Mouse (Mus musculus): ENCODE measurements at regions not wholly inside any gene's neighbourhood (a gene's known extent, or its start where the extent isn't known, plus 50 kb on each side); places are given as distances from the start of the nearest gene placed in this dataset.

GRCm38 (mm10) chr15:11699929-11700328 is 207.2 kb downstream of the Npr3 start:
- no peaks in the 10 kb centered on the region for H3K9me3 ChIP-seq
- H3K27ac ChIP-seq: no peak overlapping the region
- H3K4me2 ChIP-seq: no peak overlapping the region
- no peak overlapping the region for H3K4me3 ChIP-seq
- H3K36me3 ChIP-seq: no peaks in the 10 kb centered on the region
- H3K4me1 ChIP-seq: no peaks in the 10 kb centered on the region
- 85% methylated on average over 3 of the region's 3 CpGs for WGBS
- no peaks in the 10 kb centered on the region for H3K27me3 ChIP-seq
- H3K9ac ChIP-seq: no peak overlapping the region
- ATAC-seq (ENCODE audit: borderline replicate concordance, extremely low read depth, low FRiP score, low TSS enrichment): no peak

DNA sequence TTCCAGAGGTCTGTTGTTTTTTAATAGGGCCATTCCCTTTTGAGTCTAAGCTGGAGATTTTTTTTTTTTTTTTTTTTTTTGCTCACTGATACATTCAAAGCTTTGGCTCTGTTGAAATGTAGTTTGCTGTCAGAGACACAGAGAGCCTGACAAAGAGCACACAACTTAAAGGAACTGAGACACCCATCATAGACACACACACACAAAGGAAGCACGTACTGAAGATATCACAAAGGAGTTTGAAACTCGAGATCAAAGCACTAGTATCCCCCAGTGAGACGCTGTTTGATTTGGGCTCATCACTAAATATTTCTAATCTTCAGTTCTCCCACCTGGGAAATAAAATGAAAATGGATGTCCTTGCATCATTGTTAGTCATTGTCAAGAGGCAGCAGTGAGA is 210.0 kb downstream of the Npr3 start:
- Histone ChIP-seq H3K27me3 (no peaks in the 10 kb centered on the region), H3K4me2 (no peak overlapping the region), H3K4me3 (no peak overlapping the region), H3K4me1 (no peaks in the 10 kb centered on the region), H3K36me3 (no peaks in the 10 kb centered on the region), H3K27ac (no peak overlapping the region), H3K9me3 (no peaks in the 10 kb centered on the region), H3K9ac (no peak overlapping the region)
- no peak for ATAC-seq (ENCODE audit: borderline replicate concordance, extremely low read depth, low FRiP score, low TSS enrichment)
- WGBS: 39% methylated on average over 3 of the region's 3 CpGs

GRCm38 (mm10) chr15:11693772-11694270 is 213.3 kb downstream of the Npr3 start:
- Histone ChIP-seq H3K27me3 (no peaks in the 10 kb centered on the region), H3K9ac (no peak overlapping the region), H3K36me3 (no peaks in the 10 kb centered on the region), H3K4me2 (no peak overlapping the region), H3K4me3 (no peak overlapping the region), H3K27ac (no peak overlapping the region), H3K4me1 (no peaks in the 10 kb centered on the region), H3K9me3 (no peaks in the 10 kb centered on the region)
- 78% methylated on average over 14 of the region's 14 CpGs for WGBS
- no peak for ATAC-seq (ENCODE audit: borderline replicate concordance, extremely low read depth, low FRiP score, low TSS enrichment)

- no peaks in the 10 kb centered on the region for H3K36me3 ChIP-seq
- no peak for ATAC-seq (ENCODE audit: borderline replicate concordance, extremely low read depth, low FRiP score, low TSS enrichment)
- no peak overlapping the region for H3K9ac ChIP-seq
- H3K27ac ChIP-seq: no peak overlapping the region
- 66% methylated on average over 5 of the region's 5 CpGs for WGBS
- H3K4me1 ChIP-seq: no peaks in the 10 kb centered on the region
- H3K9me3 ChIP-seq: no peaks in the 10 kb centered on the region
- no peak overlapping the region for H3K4me3 ChIP-seq
- no peak overlapping the region for H3K4me2 ChIP-seq
- H3K27me3 ChIP-seq: no peaks in the 10 kb centered on the region
Observed at GRCm38 (mm10) chr15:11664839-11665379, 242.2 kb downstream of the Npr3 start.

GRCm38 (mm10) chr15:11655168-11655567 is 251.9 kb downstream of the Npr3 start:
- 80% methylated on average over 3 of the region's 3 CpGs for WGBS
- Histone ChIP-seq H3K27me3 (no peaks in the 10 kb centered on the region), H3K4me1 (no peaks in the 10 kb centered on the region)

DNA sequence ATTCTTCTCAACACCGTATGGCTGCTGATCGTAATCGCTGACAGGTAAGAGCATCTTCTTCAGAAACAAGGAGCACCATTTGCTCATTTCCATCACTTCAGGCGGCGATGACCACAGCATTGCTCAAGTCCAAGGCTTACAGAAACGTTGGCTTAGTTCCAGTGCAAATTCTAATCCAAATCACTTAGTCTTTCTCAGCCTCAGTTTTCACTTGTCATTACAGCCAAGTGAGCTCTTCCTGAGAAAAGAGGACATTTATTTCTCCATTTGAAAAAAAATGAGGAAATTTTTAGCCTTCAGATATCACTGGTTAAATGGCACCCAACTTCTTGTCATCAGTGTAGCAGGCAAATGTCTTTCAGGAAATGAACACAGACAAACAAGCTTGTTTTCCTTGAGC is 246.8 kb upstream of the Tars start:
- Histone ChIP-seq H3K9me3 (no peaks in the 10 kb centered on the region), H3K9ac (no peak overlapping the region), H3K27ac (no peak overlapping the region; the same call in 1 of the 2 replicates), H3K4me1 (0 out of 2 replicates have a peak, but pooled peaks cover 8% of the 10 kb centered on the region), H3K27me3 (no peaks in the 10 kb centered on the region), H3K4me3 (no peak overlapping the region), H3K36me3 (no peaks in the 10 kb centered on the region), H3K4me2 (no peak overlapping the region)
- no peak for ATAC-seq (ENCODE audit: borderline replicate concordance, extremely low read depth, low FRiP score, low TSS enrichment)
- WGBS: 73% methylated on average over 6 of the region's 6 CpGs

More at GRCm38 (mm10) chr15:11655168-11655567, 251.9 kb downstream of the Npr3 start:
- Histone ChIP-seq H3K36me3 (no peaks in the 10 kb centered on the region), H3K4me2 (no peak overlapping the region), H3K9ac (no peak overlapping the region), H3K4me3 (no peak overlapping the region), H3K27ac (no peak overlapping the region), H3K9me3 (no peaks in the 10 kb centered on the region)
- no peak for ATAC-seq (ENCODE audit: borderline replicate concordance, extremely low read depth, low FRiP score, low TSS enrichment)

- H3K36me3 ChIP-seq: no peaks in the 10 kb centered on the region
- peak; percentile 93 for ATAC-seq (ENCODE audit: borderline replicate concordance, extremely low read depth, low FRiP score, low TSS enrichment)
Observed at GRCm38 (mm10) chr15:11644779-11645178, 245.3 kb upstream of the Tars start.

DNA sequence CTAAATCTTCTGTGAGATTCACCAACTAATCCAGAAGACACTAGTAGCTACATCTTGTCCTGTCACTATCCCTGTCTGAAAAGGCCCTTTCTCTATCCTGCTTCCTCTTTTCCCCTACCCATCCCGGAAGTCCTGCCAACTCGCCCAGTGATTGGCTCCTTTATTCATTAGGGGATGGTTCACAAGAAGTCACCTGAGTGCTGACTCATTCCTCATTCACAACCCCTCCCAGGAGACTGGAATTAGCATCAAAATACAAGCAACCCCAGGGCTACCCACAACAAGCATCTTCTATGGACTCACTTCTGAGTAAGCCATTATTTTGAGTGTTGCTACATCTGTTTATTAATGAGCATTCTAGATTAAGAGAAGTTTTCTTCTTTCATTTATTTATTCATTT is 231.2 kb upstream of the Tars start:
- WGBS: 88% methylated on average over 2 of the region's 2 CpGs
- Histone ChIP-seq H3K4me3 (no peak overlapping the region), H3K9me3 (no peaks in the 10 kb centered on the region), H3K4me1 (no peaks in the 10 kb centered on the region), H3K9ac (no peak overlapping the region), H3K4me2 (no peak overlapping the region), H3K36me3 (no peaks in the 10 kb centered on the region), H3K27me3 (no peaks in the 10 kb centered on the region), H3K27ac (no peak overlapping the region)
- ATAC-seq (ENCODE audit: borderline replicate concordance, extremely low read depth, low FRiP score, low TSS enrichment): no peak

More at GRCm38 (mm10) chr15:11644779-11645178, 245.3 kb upstream of the Tars start:
- Histone ChIP-seq H3K27me3 (no peaks in the 10 kb centered on the region), H3K4me3 (no peak overlapping the region), H3K9me3 (no peaks in the 10 kb centered on the region), H3K9ac (no peak overlapping the region), H3K4me1 (0 out of 2 replicates have a peak, but pooled peaks cover 8% of the 10 kb centered on the region), H3K4me2 (no peak overlapping the region), H3K27ac (peak overlapping the region; percentile 59; the same call in 1 of the 2 replicates)
- 33% methylated on average over 7 of the region's 7 CpGs for WGBS

DNA sequence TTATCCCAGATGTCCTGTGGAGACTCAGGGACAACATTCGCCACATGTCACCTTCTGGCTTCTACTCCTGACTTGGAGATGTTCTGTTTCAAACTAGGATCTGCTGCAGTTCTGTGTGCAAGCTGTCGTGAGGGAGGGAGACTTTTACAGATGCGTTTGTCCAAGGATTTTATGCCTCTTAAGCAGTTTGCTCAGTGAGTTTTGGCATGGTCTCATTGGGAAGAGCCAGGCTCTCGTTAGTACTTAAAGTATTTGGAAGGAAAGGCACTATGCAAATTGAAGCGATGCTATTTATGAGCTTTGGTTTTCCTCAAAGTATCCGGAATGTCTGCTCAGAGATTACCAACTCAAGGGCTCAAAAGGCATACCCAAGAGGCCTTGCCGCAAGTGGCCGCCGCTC is 227.0 kb upstream of the Tars start:
- Histone ChIP-seq H3K4me3 (no peak overlapping the region), H3K4me1 (no peaks in the 10 kb centered on the region), H3K27ac (no peak overlapping the region), H3K36me3 (no peaks in the 10 kb centered on the region), H3K4me2 (no peak overlapping the region), H3K9me3 (no peaks in the 10 kb centered on the region), H3K27me3 (no peaks in the 10 kb centered on the region), H3K9ac (no peak overlapping the region)
- no peak for ATAC-seq (ENCODE audit: borderline replicate concordance, extremely low read depth, low FRiP score, low TSS enrichment)
- WGBS: 71% methylated on average over 9 of the region's 9 CpGs

GRCm38 (mm10) chr15:11612416-11612815 is 213.0 kb upstream of the Tars start:
- WGBS: 29% methylated on average over 3 of the region's 3 CpGs
- no peak for ATAC-seq (ENCODE audit: borderline replicate concordance, extremely low read depth, low FRiP score, low TSS enrichment)
- H3K4me2 ChIP-seq: no peak overlapping the region

DNA sequence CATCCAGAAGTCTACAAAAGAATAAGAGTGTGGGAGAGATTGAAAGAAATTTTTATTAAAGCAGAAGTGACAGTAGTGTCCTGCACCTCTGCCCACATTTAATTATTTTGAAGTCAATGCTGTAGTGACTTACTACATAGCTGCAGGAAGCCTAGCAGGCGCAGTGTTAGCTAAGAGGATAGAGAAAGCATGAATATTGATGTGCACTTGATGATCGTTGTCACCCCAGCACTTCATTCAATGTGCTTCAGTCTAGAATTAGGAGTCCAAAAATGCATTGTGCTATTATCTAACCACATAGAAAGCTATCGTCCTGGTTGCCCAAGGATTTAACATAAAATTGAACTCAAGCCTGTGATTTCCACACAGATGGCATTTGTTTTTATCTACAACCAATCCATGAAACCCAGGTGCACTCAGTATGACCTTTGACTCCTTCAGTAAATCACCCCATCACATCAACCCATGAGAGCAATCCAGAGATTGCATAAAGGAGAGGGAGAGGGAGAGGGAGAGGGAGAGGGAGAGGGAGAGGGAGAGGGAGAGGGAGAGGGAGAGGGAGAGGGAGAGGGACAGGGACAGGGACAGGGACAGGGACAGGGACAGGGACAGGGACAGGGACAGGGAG is 210.7 kb upstream of the Tars start:
- H3K4me1 ChIP-seq: 0 out of 2 replicates have a peak, but pooled peaks cover 3% of the 10 kb centered on the region
- no peak overlapping the region for H3K9ac ChIP-seq
- H3K36me3 ChIP-seq: no peaks in the 10 kb centered on the region
- H3K27ac ChIP-seq: no peak overlapping the region
- WGBS: 71% methylated on average over 3 of the region's 3 CpGs
- H3K9me3 ChIP-seq: no peaks in the 10 kb centered on the region
- H3K4me3 ChIP-seq: no peak overlapping the region
- H3K27me3 ChIP-seq: no peaks in the 10 kb centered on the region
- ATAC-seq (ENCODE audit: borderline replicate concordance, extremely low read depth, low FRiP score, low TSS enrichment): no peak
- no peak overlapping the region for H3K4me2 ChIP-seq

More at GRCm38 (mm10) chr15:11612416-11612815, 213.0 kb upstream of the Tars start:
- no peaks in the 10 kb centered on the region for H3K9me3 ChIP-seq
- no peak overlapping the region for H3K4me3 ChIP-seq
- no peaks in the 10 kb centered on the region for H3K27me3 ChIP-seq
- 0 out of 2 replicates have a peak, but pooled peaks cover 3% of the 10 kb centered on the region for H3K4me1 ChIP-seq
- H3K36me3 ChIP-seq: no peaks in the 10 kb centered on the region
- H3K9ac ChIP-seq: no peak overlapping the region
- H3K27ac ChIP-seq: no peak overlapping the region

- Histone ChIP-seq H3K9me3 (no peaks in the 10 kb centered on the region), H3K27ac (no peak overlapping the region), H3K4me1 (0 out of 2 replicates have a peak, but pooled peaks cover 3% of the 10 kb centered on the region), H3K4me3 (no peak overlapping the region), H3K9ac (no peak overlapping the region), H3K4me2 (no peak overlapping the region), H3K36me3 (no peaks in the 10 kb centered on the region), H3K27me3 (no peaks in the 10 kb centered on the region)
- ATAC-seq (ENCODE audit: borderline replicate concordance, extremely low read depth, low FRiP score, low TSS enrichment): peak; percentile 77
Observed at GRCm38 (mm10) chr15:11607489-11607888, 208.0 kb upstream of the Tars start.

All from lung, embryonic 15.5 days (tissue).